Mouse (Mus musculus): Measurements from ENCODE around the gene Paf1. TPM values are rescaled to one million over a fixed set of nuclear protein-coding genes. Genes with fewer than 3 reads are reported as not detected.

Paf1 gene
- total and polyA plus RNA-seq, 3 experiments, result 53.5 to 645 (median 99.9) TPM

DNA sequence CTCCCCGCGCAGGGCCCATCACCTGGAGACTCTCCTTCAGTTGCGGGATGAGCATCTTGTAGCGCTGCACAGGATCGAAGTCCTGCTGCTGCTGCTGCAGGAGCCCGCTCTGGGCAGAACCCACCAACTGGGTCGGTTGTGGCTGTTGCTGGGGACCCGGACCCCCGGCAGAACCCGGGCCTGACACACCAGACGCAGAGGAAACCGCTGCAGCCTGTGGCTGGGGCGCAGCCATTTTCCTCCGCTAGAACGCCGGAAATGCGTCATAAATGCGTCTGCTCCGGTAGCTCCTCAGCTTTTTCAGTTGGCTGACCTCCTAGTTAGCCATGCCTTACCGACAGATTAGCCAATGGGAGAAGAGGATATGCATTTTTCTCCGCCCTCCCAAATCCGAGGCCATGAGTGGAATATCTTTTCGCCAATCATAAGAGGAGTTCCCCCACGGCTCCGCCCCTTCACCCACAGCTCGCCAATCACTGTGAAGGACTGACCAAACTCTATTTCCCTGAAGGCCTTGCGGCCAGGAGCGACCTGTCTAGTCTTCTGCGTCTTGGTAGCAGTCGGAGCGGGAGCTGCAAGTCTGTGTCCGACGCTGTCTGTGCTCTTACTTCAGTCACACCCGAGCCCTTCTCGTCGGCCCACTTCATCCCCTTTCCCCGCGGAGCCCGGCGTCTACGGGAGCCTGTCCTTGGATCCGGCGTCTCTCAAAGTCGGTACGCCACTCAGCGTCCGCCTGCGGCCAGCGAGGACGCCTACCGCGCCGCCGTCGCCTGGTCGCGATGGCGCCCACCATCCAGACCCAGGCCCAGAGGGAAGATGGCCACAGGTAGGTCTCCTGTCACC lies at the start of gene Paf1, which contains the start of gene Med29 (continued):
- no peak for TF ChIP-seq RCOR1 (IDR thresholded peaks at IDR 0.05; ENCODE audit: low read depth, low read length)
- no peak for TF ChIP-seq CHD1 (IDR thresholded peaks at IDR 0.05; ENCODE audit: low read depth, low read length)

DNA sequence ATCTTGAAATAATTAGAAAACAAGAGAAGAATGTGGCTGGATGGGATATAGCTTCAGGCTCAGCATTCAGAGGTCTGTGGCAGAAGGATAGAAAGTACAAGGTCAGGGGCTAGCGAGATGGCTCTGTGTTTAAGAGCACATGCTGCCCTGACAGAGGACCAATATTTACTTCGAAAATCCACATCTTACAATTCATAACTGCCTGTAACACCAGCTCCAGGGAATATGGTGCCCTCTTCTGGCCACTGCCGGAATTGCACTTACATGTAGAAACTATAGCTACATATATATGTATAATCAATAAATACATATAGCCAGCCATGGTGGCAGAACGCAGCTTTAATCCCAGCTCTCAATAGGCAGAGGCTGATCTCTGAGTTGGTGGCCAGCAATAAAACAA lies 48.1 kb upstream of the Paf1 start:
- Histone ChIP-seq H3K9ac (ENCODE audit: control insufficient read depth, low read depth, low read length, poor library complexity, severe bottlenecking) (peak overlapping the region; percentile 71), H3K4me1 (ENCODE audit: control insufficient read depth in 1 of 2, insufficient read depth in 2 of 2, low read length in 2 of 2) (peaks cover 0 to 11% of the 10 kb centered on the region in 2 experiments; a peak in 3 of 4 replicates), H3K4me3 (ENCODE audit: control insufficient read depth in 1 of 2, insufficient read depth in 1 of 2, low read depth in 2 of 2, low read length in 2 of 2) (no peak overlapping the region), H3K36me3 (ENCODE audit: control insufficient read depth in 1 of 2, insufficient read depth in 2 of 2, low read length in 2 of 2) (peaks cover 0 to 7% of the 10 kb centered on the region in 2 experiments; a peak in 2 of 4 replicates), H3K79me2 (ENCODE audit: control insufficient read depth, insufficient read depth, low read length, poor library complexity) (no peaks in the 10 kb centered on the region), H3K27me3 (ENCODE audit: control insufficient read depth in 1 of 2, insufficient read depth in 2 of 2, low read length in 2 of 2) (no peaks in the 10 kb centered on the region), H3K9me3 (replicated peaks; ENCODE audit: insufficient read depth, low read length) (no peaks in the 10 kb centered on the region), H3K27ac (ENCODE audit: control insufficient read depth, low read depth, low read length) (no peak overlapping the region)
- DNase-seq (ENCODE audit: low read depth, low spot score), result peak; percentile 87
- TF ChIP-seq SIN3A (IDR thresholded peaks at IDR 0.05; ENCODE audit: low read length) (peak; percentile 65; the same call in 1 of the 2 replicates), RAD21 (IDR thresholded peaks at IDR 0.05; ENCODE audit: low read depth, low read length) (peak; percentile 66), MYC (IDR thresholded peaks at IDR 0.05; ENCODE audit: low read depth, low read length) (peak; percentile 62; the same call in 1 of the 2 replicates), ZMIZ1 (IDR thresholded peaks at IDR 0.05; ENCODE audit: low read depth, low read length) (no peak), ZC3H11A (IDR thresholded peaks at IDR 0.05; ENCODE audit: low read depth, low read length) (peak; percentile 58), MXI1 (IDR thresholded peaks at IDR 0.05; ENCODE audit: low read depth, low read length) (peak; percentile 66), POLR2AphosphoS2 (IDR thresholded peaks at IDR 0.05; ENCODE audit: low read length) (no peak), SMC3 (IDR thresholded peaks at IDR 0.05; ENCODE audit: low read depth, low read length) (peak; percentile 66), MAX (IDR thresholded peaks at IDR 0.05; ENCODE audit: low read length) (0 out of 2 replicates have a peak, but pooled peaks have one; percentile 46), CTCF (IDR thresholded peaks at IDR 0.05 in 2 of 3, conservative IDR thresholded peaks at IDR 0.05 in 1 of 3; ENCODE audit: control insufficient read depth in 1 of 3, insufficient read depth in 1 of 3, low read depth in 2 of 3, low read length in 3 of 3, poor library complexity in 1 of 3, severe bottlenecking in 1 of 3) (peak; percentile 72 to 97 (median 86))

DNA sequence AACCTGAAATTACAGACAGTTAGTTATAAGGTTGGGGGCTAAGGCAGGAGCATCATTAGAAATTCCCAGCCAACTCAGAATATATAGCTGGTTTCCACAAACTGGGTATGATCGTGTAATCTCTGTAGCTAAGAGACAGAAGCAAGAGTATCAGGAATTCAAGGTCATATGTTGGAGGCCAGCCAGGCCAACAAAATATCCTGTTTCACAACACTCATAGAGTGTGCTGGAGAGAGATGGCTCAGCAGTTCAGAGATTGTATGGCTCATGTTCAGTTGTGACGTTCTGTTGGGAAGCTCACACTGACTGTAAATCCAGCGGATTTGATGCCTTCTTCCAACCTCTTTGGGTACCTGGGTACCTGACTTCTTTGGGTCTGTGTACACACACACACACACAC lies 45.0 kb upstream of the Paf1 start:
- H3K4me1 ChIP-seq (ENCODE audit: control insufficient read depth in 1 of 2, insufficient read depth in 2 of 2, low read length in 2 of 2), result peaks cover 2 to 19% of the 10 kb centered on the region in 2 experiments; a peak in 3 of 4 replicates
- DNase-seq (ENCODE audit: low read depth, low spot score), result peak; percentile 60
- no peak overlapping the region for H3K27ac ChIP-seq (ENCODE audit: control insufficient read depth, low read depth, low read length)
- H3K9me3 ChIP-seq (replicated peaks; ENCODE audit: insufficient read depth, low read length), result no peaks in the 10 kb centered on the region
- H3K9ac ChIP-seq (ENCODE audit: control insufficient read depth, low read depth, low read length, poor library complexity, severe bottlenecking), result no peak overlapping the region
- H3K27me3 ChIP-seq (ENCODE audit: control insufficient read depth in 1 of 2, insufficient read depth in 2 of 2, low read length in 2 of 2), result no peaks in the 10 kb centered on the region
- TF ChIP-seq ELF1 (IDR thresholded peaks at IDR 0.05; ENCODE audit: low read depth, low read length), result no peak
- TF ChIP-seq POLR2AphosphoS5 (IDR thresholded peaks at IDR 0.05; ENCODE audit: borderline replicate concordance, low read depth, low read length), result no peak
- no peak for TF ChIP-seq MYC (IDR thresholded peaks at IDR 0.05; ENCODE audit: low read depth, low read length)
- TF ChIP-seq POLR2AphosphoS2 (IDR thresholded peaks at IDR 0.05; ENCODE audit: low read length), result no peak
- no peak for TF ChIP-seq RAD21 (IDR thresholded peaks at IDR 0.05; ENCODE audit: low read depth, low read length)
- TF ChIP-seq CHD1 (IDR thresholded peaks at IDR 0.05; ENCODE audit: low read depth, low read length), result no peak
- no peak for TF ChIP-seq GATA1 (IDR thresholded peaks at IDR 0.05; ENCODE audit: low read depth, low read length)
- no peak for TF ChIP-seq MXI1 (IDR thresholded peaks at IDR 0.05; ENCODE audit: low read depth, low read length)
- no peak for TF ChIP-seq BHLHE40 (IDR thresholded peaks at IDR 0.05; ENCODE audit: borderline replicate concordance, low read depth, low read length)
- TF ChIP-seq NRF1 (IDR thresholded peaks at IDR 0.05; ENCODE audit: insufficient read depth, low read depth, low read length, poor library complexity, severe bottlenecking), result no peak
- TF ChIP-seq SMC3 (IDR thresholded peaks at IDR 0.05; ENCODE audit: low read depth, low read length), result no peak
- no peak for TF ChIP-seq KAT2A (conservative IDR thresholded peaks at IDR 0.05; ENCODE audit: low read depth, low read length)
- no peak for TF ChIP-seq TAL1 (IDR thresholded peaks at IDR 0.05; ENCODE audit: low read length)
- no peak for TF ChIP-seq MEF2A (IDR thresholded peaks at IDR 0.05; ENCODE audit: extremely low read depth, insufficient replicate concordance, low read depth, low read length, poor library complexity, severe bottlenecking)
- TF ChIP-seq ETS1 (IDR thresholded peaks at IDR 0.05; ENCODE audit: low read depth, low read length), result no peak
- no peak for TF ChIP-seq CTCF (IDR thresholded peaks at IDR 0.05 in 2 of 3, conservative IDR thresholded peaks at IDR 0.05 in 1 of 3; ENCODE audit: control insufficient read depth in 1 of 3, insufficient read depth in 1 of 3, low read depth in 2 of 3, low read length in 3 of 3, poor library complexity in 1 of 3, severe bottlenecking in 1 of 3)
- no peak for TF ChIP-seq ZNF384 (IDR thresholded peaks at IDR 0.05; ENCODE audit: low read depth, low read length)
- no peak overlapping the region for H3K4me3 ChIP-seq (ENCODE audit: control insufficient read depth in 1 of 2, insufficient read depth in 1 of 2, low read depth in 2 of 2, low read length in 2 of 2)
- peaks cover 20% of the 10 kb centered on the region for H3K79me2 ChIP-seq (ENCODE audit: control insufficient read depth, insufficient read depth, low read length, poor library complexity)
- peaks cover 7 to 18% of the 10 kb centered on the region in 2 experiments for H3K36me3 ChIP-seq (ENCODE audit: control insufficient read depth in 1 of 2, insufficient read depth in 2 of 2, low read length in 2 of 2)

Data from MEL (cell line).